Mouse (Mus musculus) layer of hippocampus, postnatal 36 days (tissue): ENCODE measurements around the gene Cdc42ep5. TPM values are rescaled to one million over a fixed set of nuclear protein-coding genes. Genes with fewer than 3 reads are reported as not detected.
"Not testable (repeated sequence)": the region's sequence is repeated elsewhere in the genome, so short reads cannot be mapped to it uniquely, and the experiment has no call there.

ENCODE experiments used
- DNase-seq, 2 experiments: peaks; one replicate each; pipeline ENCODE4 v3.0.0; 2022
- total RNA-seq, 2 experiments: library from RNA; stranded (reverse); gene quantifications; 2 replicates each; pipeline ENCODE4 v1.2.3; 2021

The Cdc42ep5 gene
- total RNA-seq, result 1 to 10 TPM in 1 of 2 experiments, under 1 TPM in 1; 0.95 to 1.1 TPM

DNA sequence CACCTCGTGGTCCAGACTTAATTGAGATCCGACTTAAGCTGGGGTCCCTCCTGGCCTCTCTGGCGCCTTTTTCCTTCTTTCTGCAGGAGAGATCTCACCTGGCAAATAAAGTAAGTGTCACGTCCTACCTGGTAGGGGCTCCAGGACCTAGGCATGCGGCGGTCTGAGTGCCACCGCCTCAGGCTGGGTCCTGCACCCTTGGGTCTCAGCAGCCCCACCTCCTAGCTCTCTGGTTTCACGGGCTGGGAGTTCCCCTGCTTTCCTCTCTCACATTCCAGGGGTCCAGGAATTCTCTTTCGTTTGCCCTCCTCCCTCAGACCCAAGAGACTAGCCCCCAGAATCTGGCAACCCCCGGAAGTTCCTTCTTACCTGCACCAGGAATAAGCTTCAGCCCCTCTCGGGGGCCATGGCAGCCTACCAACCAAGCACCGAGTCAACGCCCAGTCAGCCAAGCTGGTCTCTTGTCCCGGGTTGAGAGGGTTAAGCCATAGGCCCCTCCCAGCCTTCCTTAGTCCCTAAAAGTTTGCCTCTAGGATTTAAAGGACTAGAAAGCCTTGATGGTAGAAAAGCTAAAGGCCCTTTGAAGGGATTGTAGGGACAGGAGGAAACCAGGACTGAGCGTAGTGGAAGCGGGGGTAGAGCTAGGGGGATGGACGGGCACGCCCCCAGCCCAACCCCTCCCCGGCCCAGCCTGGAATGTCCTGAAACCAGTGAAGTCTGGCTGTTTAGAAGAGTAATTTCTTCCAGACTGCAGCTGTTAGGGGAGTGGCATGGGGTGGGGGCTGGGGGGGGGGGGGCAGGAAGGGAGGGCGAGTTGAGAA lies at the start of gene Cdc42ep5:
Gene Cdc42ep5, minus strand, starts transcription at position 771 of the 821 bp plus-strand sequence.
- no peak for DNase-seq

DNA sequence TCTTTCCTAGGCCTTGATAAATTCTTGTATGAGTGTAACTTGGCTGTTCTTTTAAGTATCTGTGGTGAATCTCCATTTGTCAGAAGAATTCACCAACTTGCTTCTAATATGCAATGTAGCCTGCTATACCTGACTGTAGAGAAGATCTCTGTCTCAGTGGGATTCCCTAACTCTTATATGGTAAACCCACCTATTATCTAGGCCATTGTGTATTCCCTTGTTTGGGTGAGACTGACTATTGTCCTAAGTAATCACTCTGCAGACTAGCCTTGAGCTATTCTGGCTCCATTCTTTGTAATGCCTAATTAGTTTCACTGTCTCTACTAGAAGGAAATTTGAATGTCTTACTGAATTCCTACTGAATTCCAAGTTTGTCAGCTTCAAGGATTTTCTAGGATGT lies 48.8 kb upstream of the Cdc42ep5 start:
- not testable (repeated sequence) for DNase-seq

DNA sequence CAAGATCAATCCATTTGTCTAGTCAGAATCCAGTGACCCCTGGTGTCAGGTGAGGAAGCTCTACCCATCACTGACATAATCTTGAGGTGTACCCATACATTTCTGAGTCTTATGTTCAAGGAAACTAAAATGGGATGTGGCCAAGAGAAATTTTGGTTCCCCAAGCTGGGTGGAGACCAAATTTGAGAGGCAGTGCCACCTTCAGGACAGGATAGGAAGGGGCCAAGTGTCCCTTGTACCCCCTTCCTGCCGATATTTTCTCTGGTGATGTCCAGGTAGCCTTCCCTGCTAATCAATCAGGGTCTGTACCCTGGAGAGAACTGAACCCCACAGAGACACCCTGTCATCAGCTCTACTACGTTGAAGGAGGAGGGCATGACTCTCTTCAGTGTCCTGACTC lies 44.0 kb upstream of the Cdc42ep5 start:
- DNase-seq, result no peak

DNA sequence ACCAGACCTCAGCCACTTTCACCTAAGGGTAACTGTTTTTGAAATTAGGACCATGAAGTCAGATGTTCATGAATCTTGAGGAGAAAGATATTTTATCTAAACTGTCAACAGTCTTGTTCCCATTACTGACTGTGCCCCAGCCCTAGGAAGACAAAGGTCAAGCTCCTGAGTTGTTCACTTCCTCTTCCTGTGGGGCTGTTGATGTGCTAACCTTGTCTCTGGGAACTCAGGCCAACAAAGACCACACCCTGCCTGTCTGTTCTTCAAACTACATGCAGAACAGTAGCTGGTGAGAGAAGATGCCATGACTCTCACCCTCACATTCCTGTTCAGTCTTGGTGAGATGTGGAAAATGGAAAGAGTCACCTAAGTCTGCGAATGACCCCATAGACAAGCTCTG lies 42.5 kb upstream of the Cdc42ep5 start:
- no peak for DNase-seq

DNA sequence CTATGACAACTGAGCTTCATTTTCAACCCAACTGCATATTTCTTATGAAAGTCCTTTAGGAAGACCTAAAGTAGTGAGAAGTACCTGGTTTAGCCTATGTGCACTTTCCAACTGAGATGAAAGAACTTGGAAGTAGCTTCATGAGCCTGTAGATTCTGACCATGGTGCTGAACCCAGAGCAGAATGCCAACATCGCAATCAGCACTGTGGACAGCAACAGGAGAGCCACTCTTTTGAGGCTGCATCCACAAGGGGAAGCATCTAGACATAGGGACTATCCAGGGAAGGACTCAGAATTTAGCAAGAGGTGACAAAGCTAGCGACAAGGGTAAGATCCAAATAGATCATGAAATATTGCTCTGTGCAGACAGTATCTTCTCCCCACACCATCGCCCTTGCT lies 13.8 kb upstream of the Cdc42ep5 start:
- no peak for DNase-seq

DNA sequence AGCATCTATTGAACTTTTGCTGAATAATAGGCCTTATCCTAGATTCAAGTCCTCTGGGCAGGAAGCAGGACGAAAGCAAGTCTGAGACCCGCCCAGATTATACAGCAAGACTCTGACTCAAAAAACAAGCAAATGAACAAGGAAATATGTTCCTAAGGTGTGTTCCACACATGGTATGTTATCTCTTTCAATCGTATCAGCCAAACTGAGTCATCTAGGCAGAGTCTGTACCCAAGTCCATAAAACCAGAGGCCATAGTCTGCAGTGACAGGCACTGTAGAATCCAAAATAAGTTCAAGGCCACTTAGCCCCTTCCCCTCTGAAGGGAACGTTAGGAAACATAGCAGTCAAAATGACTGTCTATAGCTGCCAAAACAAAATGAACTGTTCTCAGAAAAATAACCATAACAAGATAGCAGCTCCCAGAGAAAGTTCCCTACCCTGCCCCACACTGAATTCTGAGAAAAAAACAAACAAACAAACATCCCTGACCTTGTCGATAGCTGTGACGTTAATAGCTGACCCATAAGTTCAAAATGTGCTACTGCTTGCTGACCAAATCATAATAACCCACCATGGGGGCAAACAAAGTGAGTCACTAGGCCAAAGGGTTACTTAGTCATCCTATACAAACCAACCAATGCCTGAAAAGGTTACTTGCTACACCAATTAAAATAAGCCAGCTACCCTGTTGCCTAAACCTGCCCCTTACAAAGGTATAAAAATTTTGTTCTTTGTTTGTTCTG lies 5.7 kb upstream of the Cdc42ep5 start:
- no peak for DNase-seq

DNA sequence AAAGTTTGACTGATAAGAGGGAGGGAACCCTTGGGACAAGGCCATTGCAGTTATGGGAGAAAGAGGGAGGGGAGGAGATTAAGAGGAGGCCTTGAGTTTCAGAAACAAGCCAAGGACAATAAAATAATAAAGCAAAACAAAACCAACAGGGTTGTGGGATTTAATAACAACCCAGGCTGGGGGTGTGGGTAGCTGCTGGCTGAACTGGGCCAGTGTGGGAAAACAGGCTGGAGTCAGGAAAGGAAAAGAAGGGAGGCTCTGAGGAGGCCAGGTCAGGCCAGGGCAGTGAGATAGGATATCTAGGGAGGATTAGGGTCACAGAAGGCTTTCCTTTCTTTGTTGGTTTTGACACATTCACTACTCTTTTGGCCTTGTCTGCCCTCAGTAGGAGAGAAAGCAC lies 2.4 kb upstream of the Cdc42ep5 start:
- no peak for DNase-seq

DNA sequence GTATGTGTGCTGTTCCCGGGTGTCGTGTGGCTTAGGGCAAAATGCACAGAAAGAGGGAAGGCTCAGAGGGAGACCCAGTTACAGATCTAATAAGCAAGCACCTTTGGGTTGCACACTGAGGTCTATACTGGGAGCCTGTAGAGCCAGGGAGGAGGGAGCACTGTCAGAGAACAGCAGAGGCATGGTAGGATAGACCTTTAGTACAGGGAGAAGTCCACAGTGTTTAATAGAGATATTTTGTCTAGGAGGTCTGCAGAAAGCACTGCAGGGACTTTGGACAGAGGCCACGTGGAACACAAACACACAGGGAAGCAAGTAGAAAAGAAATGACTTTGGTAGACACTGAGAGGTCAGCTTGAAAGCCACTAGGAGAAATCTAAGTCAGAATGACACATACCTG lies 626 bp upstream of the Cdc42ep5 start:
- DNase-seq, result no peak

DNA sequence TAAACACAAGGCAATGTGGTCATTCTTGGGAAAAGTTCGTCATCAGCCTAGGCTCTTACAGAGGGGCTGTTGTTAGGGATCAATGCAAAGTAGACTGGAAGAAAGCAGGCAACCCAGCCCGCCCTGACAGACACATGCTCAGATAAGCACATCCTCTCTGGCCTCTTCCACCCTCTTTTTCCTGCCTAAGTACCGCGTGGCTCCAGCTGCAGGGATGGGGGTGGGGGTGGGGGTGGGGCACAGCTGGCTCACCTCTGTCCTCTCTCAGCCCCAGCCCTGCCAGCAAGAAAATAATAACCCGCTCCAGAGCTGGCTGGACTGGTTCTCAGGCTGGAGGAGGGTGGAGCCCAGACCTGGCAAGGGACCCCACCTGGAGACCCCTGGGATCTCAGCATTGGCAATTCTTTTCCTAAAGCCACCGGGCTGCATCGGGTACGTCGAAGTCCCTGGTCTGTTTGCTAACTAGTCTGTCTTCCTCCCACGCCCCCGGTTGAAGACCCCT lies 1.0 kb downstream of the Cdc42ep5 start:
- no peak for DNase-seq

DNA sequence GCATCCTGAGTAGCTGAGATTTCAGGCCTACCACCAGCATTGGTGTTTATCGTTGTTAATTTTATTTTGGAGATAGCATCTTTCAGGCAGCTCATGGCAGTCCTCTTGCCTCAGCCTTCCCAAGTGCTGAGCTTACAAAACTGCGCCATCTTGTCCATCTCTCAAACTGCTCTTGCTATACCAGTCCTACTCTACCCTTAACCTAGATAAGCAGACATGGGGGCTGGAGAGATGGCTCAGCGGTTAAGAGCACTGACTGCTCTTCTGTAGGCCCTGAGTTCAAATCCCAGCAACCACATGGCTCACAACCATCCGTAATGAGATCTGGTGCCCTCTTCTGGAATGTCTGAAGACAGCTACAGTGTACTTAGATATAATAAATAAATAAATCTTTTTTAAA lies 3.1 kb downstream of the Cdc42ep5 start:
- DNase-seq, result not testable (repeated sequence)

DNA sequence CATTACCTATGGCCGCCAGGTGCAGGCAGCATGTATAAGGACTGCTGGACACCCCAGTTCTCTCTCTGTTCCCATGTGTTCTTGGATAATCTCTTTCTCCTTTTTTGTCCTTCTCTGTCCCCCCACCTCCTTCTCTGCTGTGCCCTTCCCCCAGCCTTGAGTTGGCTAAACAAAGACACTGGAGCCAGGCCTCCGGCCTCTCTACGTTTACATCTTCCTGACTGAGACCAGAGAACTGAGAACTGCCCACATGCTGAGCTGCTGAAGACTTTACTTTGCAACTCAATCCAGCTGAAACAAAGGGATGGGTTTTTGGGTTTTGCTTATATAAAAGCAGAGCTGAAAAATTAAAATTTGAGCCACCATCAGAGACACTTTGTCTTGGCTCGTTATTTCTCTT lies 9.7 kb downstream of the Cdc42ep5 start:
- DNase-seq, result no peak

DNA sequence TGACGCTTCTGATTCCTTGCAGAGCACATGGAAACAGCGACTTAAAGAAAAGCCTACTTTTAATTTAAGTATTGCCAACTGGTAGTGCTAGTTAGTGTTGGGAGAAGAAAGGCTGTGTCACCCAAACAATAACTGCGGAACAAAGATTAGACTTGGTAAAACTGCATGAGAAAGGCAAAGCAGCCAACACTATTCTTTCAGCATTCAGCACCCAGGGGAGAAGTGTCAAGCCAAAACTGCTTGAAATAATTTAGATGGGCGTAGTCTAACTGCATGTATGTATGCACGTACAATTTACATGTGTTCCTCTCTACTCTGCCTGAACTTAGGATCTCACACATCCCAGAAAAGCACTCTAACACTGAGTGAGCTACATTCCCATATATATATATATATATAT lies 10.3 kb downstream of the Cdc42ep5 start:
- DNase-seq, result no peak

DNA sequence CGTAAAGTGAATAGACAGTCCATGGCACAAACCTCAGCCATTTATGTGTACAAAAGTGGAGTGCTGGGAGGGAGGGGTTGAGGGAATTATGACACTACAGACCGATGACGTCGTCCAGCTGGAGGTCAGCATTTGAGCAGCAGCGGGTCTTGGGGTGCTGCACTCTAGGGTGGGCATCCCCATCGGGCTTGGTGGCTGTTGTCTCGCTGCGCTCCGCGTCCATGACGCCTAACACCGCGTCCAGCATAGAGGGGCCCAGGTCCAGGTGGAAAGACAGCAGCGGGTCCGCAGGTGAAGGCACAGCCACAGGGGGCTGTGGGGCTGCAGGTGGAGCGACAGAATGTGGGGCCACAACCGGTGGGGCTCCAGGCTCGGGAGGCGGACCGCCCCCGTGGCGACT lies 13.4 kb downstream of the Cdc42ep5 start:
- no peak for DNase-seq

DNA sequence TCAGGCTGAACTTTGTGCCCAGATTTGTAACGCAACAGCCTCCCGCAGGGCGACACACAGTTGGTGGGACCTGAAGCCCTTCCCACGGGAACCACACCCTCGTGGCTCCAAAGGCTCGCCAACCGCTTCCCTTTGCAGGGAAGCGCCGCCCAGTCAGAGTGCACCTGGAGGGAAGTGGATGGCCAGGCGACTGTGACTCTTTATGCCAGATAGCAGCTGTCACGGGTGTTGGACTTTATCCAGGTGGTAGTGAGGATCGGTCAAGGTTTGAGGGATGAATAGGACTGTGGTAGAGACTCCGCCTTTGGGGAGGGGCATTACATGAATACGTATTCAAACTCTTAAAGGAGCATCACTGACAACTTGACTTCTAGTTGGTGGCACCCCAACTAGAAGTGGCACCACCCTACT lies 13.8 kb downstream of the Cdc42ep5 start:
- no peak for DNase-seq

DNA sequence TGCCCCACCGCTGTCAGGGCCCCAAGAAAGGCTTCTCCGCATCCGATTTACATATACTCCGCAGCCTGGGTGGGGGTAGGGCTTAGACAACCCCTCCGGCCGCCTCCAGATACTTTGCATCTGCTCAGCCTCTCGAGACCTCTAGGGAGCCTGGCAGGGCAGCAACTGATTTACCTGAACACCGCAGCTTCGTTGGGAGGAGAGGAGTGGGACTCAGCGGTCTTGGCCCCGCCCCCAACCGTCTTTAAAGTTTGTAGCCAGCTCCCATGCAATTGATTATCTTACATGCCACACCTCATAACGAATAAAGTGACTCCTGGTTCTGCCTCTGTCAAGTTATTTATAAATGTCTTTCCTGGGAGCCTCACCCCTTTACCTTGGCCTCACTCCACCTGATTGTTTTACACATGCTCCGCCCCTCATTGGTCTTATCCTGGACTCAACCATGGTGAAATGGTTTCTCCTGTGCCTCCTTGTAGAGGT lies 14.6 kb downstream of the Cdc42ep5 start, which contains the start of gene Leng9:
Gene Leng9, minus strand, starts transcription at position 316 of the 483 bp plus-strand sequence.
- no peak for DNase-seq

DNA sequence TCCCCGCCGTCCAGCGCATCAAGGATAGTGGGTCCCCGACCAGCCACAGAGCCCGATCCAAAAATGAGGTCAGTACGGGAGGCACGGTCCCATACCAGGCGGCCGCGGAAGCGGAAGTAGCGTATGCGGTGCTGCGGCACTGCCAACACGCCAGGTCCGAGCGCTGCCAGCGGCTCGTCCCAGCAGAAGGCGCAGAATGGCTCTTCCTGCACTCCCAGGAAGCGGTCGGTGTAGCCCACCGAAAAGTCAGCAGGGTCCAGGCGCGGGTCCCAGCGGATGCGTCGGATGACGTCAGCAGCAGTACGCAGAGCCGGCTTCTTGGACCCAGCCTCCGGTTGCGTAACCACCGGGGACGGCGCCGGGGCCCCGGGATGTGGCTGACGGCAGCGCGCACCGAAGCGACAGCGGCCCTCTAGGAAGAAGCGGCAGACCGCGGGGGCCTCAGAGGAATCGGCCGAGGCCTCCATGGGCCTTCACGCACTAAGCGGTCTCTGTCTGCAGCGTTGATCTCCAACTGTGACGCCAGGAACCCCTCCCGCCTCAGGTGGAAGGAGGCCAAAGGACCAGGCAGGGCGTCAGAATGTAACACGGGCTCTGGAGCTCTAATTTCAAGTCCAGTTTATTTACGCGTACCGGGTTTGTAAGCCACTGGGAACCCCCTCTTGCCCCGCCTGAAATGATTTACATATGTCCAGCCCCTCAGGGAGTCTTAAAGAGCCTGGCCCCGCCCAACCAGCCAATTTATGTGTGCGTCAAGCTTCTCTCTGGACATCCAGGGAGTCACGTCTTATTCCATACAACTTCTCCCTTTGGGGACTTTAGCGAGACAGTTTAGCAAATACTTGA lies 15.2 kb downstream of the Cdc42ep5 start:
- DNase-seq, result peak; percentile 88 to 89

DNA sequence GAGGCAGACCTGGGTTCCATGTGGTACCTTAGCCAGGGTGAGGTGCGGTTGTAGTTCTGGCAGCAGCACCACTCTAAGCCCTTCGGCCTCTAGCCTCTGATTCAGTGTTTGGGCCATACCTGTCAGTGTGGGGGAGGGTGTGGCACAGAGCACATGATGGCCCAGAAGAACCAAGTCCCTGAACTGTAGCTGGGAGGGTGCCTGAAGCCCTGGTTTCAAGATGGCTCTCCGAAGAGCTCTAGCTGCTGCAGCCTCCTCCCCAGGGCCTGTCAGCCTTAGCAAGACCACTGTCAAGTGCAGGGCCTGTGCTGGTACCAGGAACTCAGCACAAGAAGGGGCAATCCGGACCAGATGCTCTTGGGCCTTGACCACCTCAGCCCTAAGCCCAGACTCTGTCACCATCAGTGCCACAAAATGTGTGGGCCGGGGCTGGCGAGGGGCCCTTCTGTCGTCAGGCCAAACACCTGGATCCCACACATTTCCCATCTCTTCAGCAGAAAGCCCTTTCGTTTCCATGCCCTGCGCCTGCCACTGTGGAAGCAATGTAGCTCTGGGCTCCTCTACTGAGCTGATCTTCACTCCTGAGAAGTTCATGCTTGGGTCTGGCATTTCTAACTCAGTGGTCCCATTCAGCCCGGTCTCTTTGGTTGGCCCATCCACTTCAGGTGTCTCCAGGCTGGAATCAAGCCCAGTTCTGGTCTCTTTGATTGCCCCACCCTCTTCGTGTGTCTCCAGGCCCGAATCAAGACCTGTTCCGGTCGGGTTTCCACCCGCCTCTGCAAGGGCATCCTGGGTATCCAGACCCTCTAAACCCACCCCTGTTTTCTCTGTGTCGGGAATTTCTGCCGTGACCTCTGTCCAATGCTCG lies 16.1 kb downstream of the Cdc42ep5 start:
- no peak for DNase-seq

DNA sequence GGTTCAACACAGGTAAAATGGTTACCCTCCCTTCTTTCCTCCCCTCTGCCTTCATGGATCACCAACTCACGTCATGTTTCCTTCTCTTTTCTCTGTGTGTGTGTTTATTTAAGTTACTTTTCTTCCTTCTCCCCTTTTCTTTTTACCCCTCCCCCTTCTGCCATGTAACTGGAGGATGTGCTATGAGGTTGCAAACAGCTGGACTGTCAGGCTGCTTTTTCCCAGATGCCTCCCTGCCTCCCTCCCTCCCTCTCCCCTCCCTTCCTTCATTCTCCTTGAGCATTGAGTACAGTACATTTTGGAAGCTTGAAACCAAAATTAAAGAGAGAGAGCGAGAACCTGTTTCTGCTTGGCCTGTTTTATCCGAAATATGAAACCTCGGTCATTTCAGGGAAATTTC lies 16.8 kb downstream of the Cdc42ep5 start:
- no peak for DNase-seq

DNA sequence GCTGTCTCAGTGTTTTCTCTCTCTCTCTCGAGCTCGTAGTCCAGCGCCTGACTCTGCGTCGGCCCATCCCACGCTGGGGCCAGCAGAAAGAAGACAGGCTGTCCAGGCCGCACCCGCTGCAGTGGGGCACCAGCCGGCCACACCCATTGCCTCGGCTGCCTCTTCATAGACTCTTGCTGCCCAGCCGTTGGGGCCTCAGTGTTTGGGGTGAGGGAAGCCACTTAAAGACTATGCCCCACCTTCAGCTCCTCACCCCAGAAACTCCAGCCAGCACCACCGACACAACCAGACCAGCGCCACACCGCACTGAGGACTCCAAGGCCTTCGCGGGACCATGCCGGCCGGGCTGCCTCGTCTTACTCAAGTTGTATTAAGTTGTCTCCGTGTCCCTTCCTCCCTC lies 17.3 kb downstream of the Cdc42ep5 start:
- DNase-seq, result no peak

DNA sequence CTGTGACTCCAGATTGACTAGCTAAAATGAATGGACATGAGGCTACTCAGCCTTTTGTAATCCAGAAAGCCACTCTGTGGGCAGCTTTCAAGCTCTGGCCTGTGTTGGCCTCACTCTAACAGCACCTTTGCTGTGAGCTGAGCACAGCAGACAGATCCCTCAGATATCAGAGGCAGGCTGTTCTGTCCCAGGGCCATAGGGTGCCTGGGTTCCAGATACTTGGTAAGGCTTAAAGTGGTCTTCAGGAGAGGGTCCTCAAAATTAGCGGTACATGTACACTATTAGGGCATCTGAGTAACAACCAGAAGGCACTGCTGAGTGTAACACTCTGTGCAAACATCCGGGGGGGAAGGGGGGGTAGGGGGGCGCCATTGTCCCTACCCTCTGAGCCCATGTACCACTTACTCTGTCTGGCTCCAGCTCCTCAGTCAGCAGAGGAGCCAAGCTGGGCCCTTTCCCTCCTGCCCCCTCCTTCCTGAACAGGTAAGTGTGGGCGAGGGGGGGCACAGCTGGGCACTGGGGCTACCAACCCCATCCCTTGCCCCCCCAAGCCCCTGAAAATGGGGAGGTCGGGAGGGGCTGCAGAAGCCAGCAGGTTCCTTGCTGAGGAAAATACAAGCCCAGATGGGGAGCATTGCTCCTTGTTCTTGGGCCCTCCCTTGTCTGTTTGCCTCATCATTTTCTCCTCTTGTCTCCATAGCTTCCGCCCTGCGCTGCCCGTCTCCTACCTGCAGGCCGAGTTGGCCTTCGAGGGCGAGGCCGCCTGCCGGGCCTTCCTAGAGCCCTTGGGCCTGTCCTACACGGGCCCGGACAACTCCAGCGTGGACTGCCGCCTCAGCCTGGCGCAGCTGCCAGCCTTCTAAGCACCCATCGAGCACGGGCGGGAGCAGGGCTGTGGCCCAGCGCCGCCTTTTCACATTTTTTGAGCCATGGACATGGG lies 18.1 kb downstream of the Cdc42ep5 start:
- no peak for DNase-seq
